Mouse (Mus musculus): ENCODE data around the gene Commd2. TPM values are rescaled to one million over a fixed set of nuclear protein-coding genes. Genes with fewer than 3 reads are reported as not detected.

Commd2 gene
- total RNA-seq (2021): 10 to 100 TPM; 19.7 to 21.4 TPM

- peak; percentile 87 to 91 for DNase-seq (ENCODE audit: low spot score in 2 of 2)
- intact Hi-C loops (cut with DNase I): loop anchor here (5.0 kb wide), 1 partner anchor 86 kb away; the partner anchor contains the start of gene Rnf13
These were observed at the start of gene Commd2 for GRCm38 (mm10) chr3:57651231-57651864. Gene Commd2 (minus strand): TSS chr3:57651715.

DNA sequence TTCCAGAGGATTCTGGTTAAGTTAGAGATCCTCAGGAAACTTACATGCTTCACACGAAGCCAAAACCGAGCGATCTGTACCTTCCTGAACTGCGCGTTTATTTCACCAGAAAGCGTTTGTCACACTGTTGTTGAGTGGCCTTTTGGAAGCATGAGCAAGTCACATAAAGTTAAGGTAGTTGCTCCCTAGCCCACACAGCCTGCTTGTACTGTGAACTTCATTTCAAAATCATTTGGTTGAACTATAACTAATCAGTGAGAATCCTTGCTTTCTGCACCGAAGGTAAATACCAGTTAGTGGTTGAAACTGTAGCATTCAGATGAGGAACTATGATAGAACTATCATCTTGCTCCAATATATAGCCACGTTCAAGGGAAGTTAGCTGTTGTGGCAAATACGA lies 45.3 kb upstream of the Commd2 start:
- no peak for DNase-seq (ENCODE audit: low spot score in 2 of 2)
- intact Hi-C loops (cut with DNase I): no loop called here

DNA sequence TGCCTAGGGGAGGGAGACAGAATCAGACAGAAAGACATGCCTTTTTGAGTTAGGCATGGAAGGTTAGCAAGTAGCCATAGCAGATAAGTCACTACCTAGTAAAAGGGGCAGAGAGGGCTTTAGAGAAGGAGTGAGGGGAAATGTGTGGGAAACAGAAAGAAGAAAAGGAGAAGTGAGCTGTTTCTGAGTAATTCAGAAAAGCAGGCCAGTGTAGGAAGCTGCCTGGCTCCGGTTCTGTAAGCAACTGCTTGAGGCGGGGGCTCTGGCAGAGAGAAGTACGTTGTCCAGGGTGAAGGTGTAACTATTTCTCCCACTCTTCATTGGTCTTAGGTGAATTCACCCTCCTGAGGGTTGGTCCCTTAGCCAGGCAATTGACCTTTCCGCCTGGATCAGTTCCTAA lies 44.7 kb upstream of the Commd2 start:
- DNase-seq (ENCODE audit: low spot score in 2 of 2): no peak
- intact Hi-C loops (cut with DNase I): no loop called here

DNA sequence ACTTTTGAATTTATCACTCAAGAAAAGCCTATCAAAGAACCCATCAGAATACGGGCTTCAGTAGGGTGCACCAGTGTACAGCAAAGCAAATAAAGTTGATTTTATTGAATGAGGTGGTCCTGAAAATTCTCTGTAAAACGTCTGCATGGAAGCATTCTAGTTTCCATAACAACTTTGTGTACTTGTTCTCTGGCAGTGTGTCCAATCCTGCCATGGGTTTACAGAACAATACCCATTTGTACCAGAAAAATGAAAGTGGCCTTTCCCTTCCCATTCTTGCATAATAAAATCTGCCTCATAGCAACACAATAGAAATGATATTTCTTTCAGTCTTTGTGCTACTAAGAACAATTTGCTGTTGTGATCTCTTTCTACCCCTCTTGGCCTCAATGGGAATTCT lies 41.2 kb upstream of the Commd2 start, which contains the start of gene Ankub1:
Gene Ankub1, minus strand, starts transcription at position 81 of the 400 bp plus-strand sequence.
- no peak for DNase-seq (ENCODE audit: low spot score in 2 of 2)
- intact Hi-C loops (cut with DNase I): no loop called here

DNA sequence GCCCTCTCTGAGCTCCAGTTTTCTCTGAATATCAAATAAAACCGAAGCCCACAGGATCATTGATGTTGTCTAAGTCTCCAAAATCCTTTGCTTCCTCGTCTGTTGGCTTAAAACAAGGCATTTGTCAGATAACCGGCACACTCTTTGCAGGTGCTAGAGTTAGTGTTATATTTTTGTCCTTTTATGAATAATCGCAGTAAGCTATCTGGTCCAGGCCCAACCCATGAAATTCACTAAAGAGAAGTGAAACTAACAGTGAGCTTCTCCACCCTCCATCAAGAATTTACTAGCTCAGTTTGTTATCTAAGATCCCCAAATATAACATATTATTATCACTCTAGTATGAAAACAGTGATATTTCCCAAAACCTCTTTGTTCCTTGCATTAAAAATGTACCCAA lies 40.3 kb upstream of the Commd2 start:
- intact Hi-C loops (cut with DNase I): no loop called here
- no peak for DNase-seq (ENCODE audit: low spot score in 2 of 2)

- DNase-seq (ENCODE audit: low spot score in 2 of 2): no peak
- intact Hi-C loops (cut with DNase I): loop anchor here (10.0 kb wide), 1 partner anchor 807 kb away; no protein-coding TSS in a partner anchor
These were observed 26.3 kb upstream of the Commd2 start for GRCm38 (mm10) chr3:57677786-57678185.

GRCm38 (mm10) chr3:57674075-57674474 lies 22.6 kb upstream of the Commd2 start:
- no peak for DNase-seq (ENCODE audit: low spot score in 2 of 2)
- intact Hi-C loops (cut with DNase I): loop anchor here (10.0 kb wide), 1 partner anchor 811 kb away; no protein-coding TSS in a partner anchor

DNA sequence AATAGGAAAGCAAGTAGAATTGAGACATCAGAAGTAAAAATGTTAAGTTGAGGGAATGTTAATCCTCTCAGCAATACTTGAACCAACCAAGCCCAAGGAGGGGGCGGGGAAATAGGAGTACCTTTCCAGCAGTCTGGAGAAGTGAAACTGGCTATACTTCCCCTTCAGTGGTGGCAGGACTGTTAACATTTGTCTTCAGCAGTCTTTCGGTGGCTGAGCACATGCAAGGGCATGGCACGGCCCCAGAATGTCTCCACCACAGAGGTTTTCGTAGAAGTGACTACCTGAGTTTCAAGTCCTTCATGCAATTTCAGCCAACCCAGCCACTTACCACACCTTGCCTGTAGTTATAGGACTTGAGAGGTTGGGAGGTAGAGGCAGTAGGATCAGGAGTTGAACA lies 22.1 kb upstream of the Commd2 start:
- DNase-seq (ENCODE audit: low spot score in 2 of 2): peak in 1 of 2 experiments; percentile 16
- intact Hi-C loops (cut with DNase I): loop anchor here (10.0 kb wide), 1 partner anchor 811 kb away; no protein-coding TSS in a partner anchor

DNA sequence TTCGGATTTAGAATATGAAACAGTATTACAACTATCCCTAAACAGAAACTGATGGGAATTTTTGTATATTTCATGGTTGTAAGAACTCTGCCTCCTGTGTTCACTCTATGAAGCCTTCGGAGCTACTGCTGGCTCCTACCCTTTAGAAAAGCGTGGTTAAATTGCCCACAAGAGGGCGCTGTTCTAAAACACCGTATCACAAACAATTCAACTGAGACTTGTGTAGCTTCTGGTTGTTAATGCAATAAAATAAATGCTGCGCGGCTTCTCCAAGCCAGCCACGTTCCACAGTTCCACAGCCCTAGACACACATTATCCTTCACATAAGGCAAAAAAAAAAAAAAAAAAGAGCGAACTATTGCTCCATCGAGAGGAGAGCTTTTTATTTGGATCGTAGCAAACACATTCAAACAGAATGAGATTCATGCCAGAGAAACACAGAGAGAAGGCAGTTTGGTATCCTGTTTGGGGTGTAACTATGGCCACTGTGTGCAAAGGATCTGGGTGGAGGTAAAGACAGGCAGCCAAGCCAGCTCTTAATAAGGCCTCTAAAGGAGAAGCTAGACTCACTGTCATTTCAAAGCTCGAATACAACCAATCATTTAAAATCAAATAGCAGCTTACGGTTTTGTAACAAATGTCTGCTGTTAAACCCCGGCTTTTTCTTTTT lies 15.7 kb upstream of the Commd2 start:
- DNase-seq (ENCODE audit: low spot score in 2 of 2): peak; percentile 85 to 89
- intact Hi-C loops (cut with DNase I): loop anchor here (1.0 to 2.0 kb wide), 2 partner anchors 148 to 456 kb away; no protein-coding TSS in a partner anchor

DNA sequence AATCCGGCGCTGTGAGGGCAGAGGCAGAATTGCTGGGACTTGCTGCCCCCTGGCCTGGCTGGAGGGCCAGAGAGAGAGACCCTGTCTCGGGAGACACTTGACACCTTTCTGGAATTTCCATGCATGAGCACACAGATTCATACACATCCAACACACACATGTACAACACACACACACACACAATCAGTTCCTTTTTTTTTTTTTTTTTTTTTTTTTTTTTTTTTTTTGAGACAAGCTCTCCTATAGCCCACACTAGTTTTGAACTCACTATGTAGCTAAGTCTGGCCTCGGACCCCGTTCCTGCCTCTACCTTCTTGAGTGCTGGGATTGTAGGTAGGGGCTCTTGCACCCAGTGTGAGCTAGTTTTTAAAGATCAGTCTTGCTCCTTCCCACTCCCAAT lies 14.4 kb upstream of the Commd2 start:
- no peak for DNase-seq (ENCODE audit: low spot score in 2 of 2)
- intact Hi-C loops (cut with DNase I): loop anchor here (2.0 kb wide), 1 partner anchor 457 kb away; no protein-coding TSS in a partner anchor

- DNase-seq (ENCODE audit: low spot score in 2 of 2): no peak
- intact Hi-C loops (cut with DNase I): no loop called here
These were observed 13.2 kb upstream of the Commd2 start for GRCm38 (mm10) chr3:57664682-57665081.

GRCm38 (mm10) chr3:57663731-57664130 lies 12.2 kb upstream of the Commd2 start:
- intact Hi-C loops (cut with DNase I): no loop called here
- peak; percentile 24 to 60 for DNase-seq (ENCODE audit: low spot score in 2 of 2)

- intact Hi-C loops (cut with DNase I): no loop called here
- DNase-seq (ENCODE audit: low spot score in 2 of 2): no peak
These were observed 7.1 kb upstream of the Commd2 start for GRCm38 (mm10) chr3:57658608-57659007.

GRCm38 (mm10) chr3:57653646-57654045 lies 2.1 kb upstream of the Commd2 start:
- intact Hi-C loops (cut with DNase I): loop anchor here (5.0 kb wide), 1 partner anchor 84 kb away; the partner anchor contains the start of gene Rnf13
- DNase-seq (ENCODE audit: low spot score in 2 of 2): no peak

- DNase-seq (ENCODE audit: low spot score in 2 of 2): no peak
- intact Hi-C loops (cut with DNase I): loop anchor here (5.0 kb wide), 1 partner anchor 85 kb away; the partner anchor contains the start of gene Rnf13
These were observed 970 bp upstream of the Commd2 start for GRCm38 (mm10) chr3:57652485-57652884.

GRCm38 (mm10) chr3:57651865-57652259 lies 347 bp upstream of the Commd2 start:
- intact Hi-C loops (cut with DNase I): loop anchor here (5.0 kb wide), 1 partner anchor 85 kb away; the partner anchor contains the start of gene Rnf13
- no peak for DNase-seq (ENCODE audit: low spot score in 2 of 2)

GRCm38 (mm10) chr3:57643191-57643590 lies 8.3 kb downstream of the Commd2 start:
- intact Hi-C loops (cut with DNase I): no loop called here
- DNase-seq (ENCODE audit: low spot score in 2 of 2): no peak

- intact Hi-C loops (cut with DNase I): no loop called here
- DNase-seq (ENCODE audit: low spot score in 2 of 2): no peak
These were observed 13.9 kb downstream of the Commd2 start for GRCm38 (mm10) chr3:57637596-57637995.

DNA sequence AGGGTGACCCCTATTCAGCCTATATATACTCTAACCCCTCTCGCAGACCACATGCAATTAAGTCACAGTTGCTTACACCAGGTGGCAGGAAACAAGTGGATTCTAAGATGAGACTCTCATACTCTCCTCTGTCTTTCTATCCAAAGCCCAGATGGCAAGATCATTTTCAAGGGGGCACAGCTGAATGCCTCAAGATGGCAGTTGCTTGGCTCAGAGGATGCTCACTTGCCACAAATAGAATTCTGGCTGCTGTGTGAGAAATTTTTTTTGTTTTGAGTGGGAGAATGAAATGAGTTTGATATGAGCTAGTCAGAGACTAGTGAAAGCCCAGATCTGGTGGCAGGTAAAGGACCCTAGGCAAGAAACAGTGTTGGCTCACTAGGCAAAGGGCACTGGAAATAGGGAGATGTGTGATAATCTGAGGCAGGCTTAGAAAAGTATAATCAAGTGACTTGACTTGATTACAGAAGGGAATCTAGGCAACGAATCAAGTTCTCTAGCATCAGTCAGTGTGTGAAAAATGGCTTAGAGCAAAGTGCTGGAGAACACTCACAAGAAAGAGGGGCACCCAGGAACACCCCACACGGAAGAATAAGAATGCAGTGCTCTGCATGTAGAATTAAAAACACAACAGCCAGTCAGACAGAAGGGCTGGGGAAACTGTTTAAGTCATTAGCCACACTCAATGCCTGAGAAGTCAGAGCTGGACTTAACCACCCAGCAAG lies 16.6 kb downstream of the Commd2 start:
- DNase-seq (ENCODE audit: low spot score in 2 of 2): peak; percentile 5 to 67
- intact Hi-C loops (cut with DNase I): no loop called here

DNA sequence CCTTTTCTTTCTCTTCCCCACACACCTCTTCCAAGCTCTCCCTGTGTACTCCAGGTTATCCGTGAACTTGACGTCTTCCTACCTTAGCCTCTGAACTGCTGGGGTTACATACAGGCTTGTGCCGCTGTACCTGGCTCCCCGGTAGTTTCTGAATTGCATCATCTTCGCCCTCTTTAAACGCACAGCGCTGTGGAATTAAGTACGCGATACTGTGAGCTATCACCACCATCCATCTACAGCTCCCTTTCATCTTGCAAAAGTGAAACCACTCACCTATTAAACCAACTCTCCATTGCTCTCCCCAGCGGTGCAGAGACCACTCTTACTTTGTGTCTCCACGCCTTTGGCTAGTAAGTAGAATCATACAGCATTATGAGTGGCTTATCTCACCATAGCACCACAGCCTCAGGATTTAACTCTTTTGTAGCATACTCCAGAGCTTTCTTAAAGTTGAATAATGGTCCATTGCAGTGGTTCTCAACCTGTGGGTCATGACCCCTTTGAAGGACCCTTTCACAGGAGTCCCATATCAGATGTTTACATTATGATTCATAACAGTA lies 24.5 kb downstream of the Commd2 start:
- DNase-seq (ENCODE audit: low spot score in 2 of 2): no peak
- intact Hi-C loops (cut with DNase I): loop anchor here (5.0 kb wide), 1 partner anchor 360 kb away; no protein-coding TSS in a partner anchor
